Mouse (Mus musculus): ENCODE measurements around the gene Plekhm3.

DNA sequence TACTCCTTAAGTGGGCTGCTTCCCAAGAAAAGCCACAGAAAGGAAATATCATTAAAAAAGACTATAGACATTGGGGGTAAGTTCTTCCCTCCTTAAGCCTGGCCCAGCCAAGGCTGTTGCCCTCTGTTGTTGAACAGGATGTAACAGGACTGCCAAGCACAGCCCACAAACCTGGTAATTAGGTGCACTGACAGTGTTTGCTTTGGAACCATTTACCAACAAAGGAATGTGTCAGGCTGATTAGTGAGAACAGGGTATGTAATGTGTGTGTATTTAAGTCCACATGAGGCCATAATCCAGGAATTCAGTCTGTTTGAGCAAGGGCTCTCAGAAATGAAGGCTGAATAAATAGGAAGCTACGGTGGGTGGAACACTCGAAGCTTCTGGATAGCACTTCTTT lies 147.5 kb downstream of the Plekhm3 start:
- TF ChIP-seq GATA1 (IDR thresholded peaks at IDR 0.05; ENCODE audit: borderline replicate concordance, low read length) (no peak), FLI1 (IDR thresholded peaks at IDR 0.05; ENCODE audit: low read length) (no peak)
